8 mouse cellular contexts compared by ENCODE assay signal in the genomic region with DNA sequence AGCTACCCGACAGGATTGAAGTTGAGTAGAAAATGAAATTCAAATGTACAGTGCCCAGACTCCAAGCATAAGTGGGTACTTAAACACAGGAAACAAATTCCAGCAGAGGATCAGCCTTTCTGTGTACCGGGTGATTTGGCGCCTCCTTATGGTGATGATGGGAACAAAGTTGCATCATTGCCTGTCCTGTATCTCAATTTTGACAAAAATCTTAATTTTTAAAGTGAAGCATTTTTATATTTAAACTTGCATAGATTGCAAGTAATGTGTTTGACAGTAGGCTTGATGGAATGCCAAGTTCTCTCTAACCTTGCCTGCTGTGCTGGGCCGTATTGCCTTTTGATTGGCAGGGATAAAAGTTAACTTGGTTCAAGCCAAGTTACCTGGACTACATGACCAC. TPM values are rescaled to one million over a fixed set of nuclear protein-coding genes. Genes with fewer than 3 reads are reported as not detected.
DNase-seq lines count a peak whose midpoint lies in the region; ATAC-seq and TF ChIP-seq lines count a peak whose summit lies in the region.

No protein-coding gene starts in this region.

- TF ChIP-seq POLR2A in testis, adult 2 months (IDR thresholded peaks at IDR 0.05; ENCODE audit: control insufficient read depth, low read depth, low read length), result no peak

- no peaks in the 10 kb centered on the region for H3K27me3 ChIP-seq in testis, adult 2 months (ENCODE audit: control insufficient read depth, insufficient read depth, low read length)
- no peaks in the 10 kb centered on the region for H3K27me3 ChIP-seq in embryonic facial prominence, embryonic 10.5 days (replicated peaks; ENCODE audit: low read depth, poor library complexity, severe bottlenecking)
- no peaks in the 10 kb centered on the region for H3K27me3 ChIP-seq in hindbrain, embryonic 16.5 days (replicated peaks; ENCODE audit: control insufficient read depth, insufficient read depth, low read length)
- H3K27me3 ChIP-seq in liver, embryonic 13.5 days, result no peaks in the 10 kb centered on the region
- no peaks in the 10 kb centered on the region for H3K27me3 ChIP-seq in neural tube, embryonic 13.5 days

- H3K9me3 ChIP-seq in embryonic facial prominence, embryonic 10.5 days, result no peaks in the 10 kb centered on the region
- H3K9me3 ChIP-seq in hindbrain, embryonic 16.5 days (ENCODE audit: control insufficient read depth, low read length), result no peaks in the 10 kb centered on the region
- H3K9me3 ChIP-seq in liver, embryonic 13.5 days (replicated peaks), result no peaks in the 10 kb centered on the region
- H3K9me3 ChIP-seq in neural tube, embryonic 13.5 days, result no peaks in the 10 kb centered on the region

- DNase-seq in testis, postnatal 14 days (ENCODE audit: low spot score), result no peak
- peak; percentile 54 for DNase-seq in embryonic facial prominence, embryonic 10.5 days (ENCODE audit: low spot score)
- DNase-seq in liver, embryonic 13.5 days, result peak; percentile 49
- no peak for DNase-seq in ovary, adult 18-20 months (ENCODE audit: low spot score)
- no peak for DNase-seq in left cerebral cortex, postnatal 25 days (ENCODE audit: low spot score in 2 of 2)

- peaks cover 4% of the 10 kb centered on the region for H3K4me1 ChIP-seq in testis, adult 2 months (ENCODE audit: control insufficient read depth, insufficient read depth, low read length)
- peaks cover 46% of the 10 kb centered on the region for H3K4me1 ChIP-seq in embryonic facial prominence, embryonic 10.5 days
- H3K4me1 ChIP-seq in hindbrain, embryonic 16.5 days (ENCODE audit: control insufficient read depth, insufficient read depth, low read depth, low read length), result peaks cover 24% of the 10 kb centered on the region
- peaks cover 41% of the 10 kb centered on the region for H3K4me1 ChIP-seq in liver, embryonic 13.5 days (replicated peaks)
- peaks cover 36% of the 10 kb centered on the region for H3K4me1 ChIP-seq in neural tube, embryonic 13.5 days (replicated peaks)

- intact Hi-C loops in left cerebral cortex, postnatal 25 days (cut with DNase I), result no loop called here

- no peak for TF ChIP-seq CTCF in testis, adult 2 months (IDR thresholded peaks at IDR 0.05; ENCODE audit: control insufficient read depth, insufficient read depth, insufficient replicate concordance, low read depth, low read length)

- peak overlapping the region; percentile 78 for H3K4me2 ChIP-seq in hindbrain, embryonic 16.5 days (ENCODE audit: low read length)
- H3K4me2 ChIP-seq in liver, embryonic 13.5 days, result peak overlapping the region; percentile 85
- H3K4me2 ChIP-seq in neural tube, embryonic 13.5 days, result peak overlapping the region; percentile 57

- WGBS in embryonic facial prominence, embryonic 10.5 days, result 25% methylated on average over 4 of the region's 4 CpGs
- WGBS in hindbrain, embryonic 16.5 days, result 24% methylated on average over 4 of the region's 4 CpGs
- 25% methylated on average over 4 of the region's 4 CpGs for WGBS in liver, embryonic 13.5 days (ENCODE audit: insufficient replicate concordance)
- WGBS in neural tube, embryonic 13.5 days, result 27% methylated on average over 4 of the region's 4 CpGs

- H3K36me3 ChIP-seq in testis, adult 2 months (ENCODE audit: control insufficient read depth, insufficient read depth, low read length), result no peaks in the 10 kb centered on the region
- peaks cover 49% of the 10 kb centered on the region for H3K36me3 ChIP-seq in embryonic facial prominence, embryonic 10.5 days (replicated peaks)
- H3K36me3 ChIP-seq in hindbrain, embryonic 16.5 days (ENCODE audit: control insufficient read depth, insufficient read depth, low read length), result peaks cover 13% of the 10 kb centered on the region; the same call in 1 of the 2 replicates
- H3K36me3 ChIP-seq in liver, embryonic 13.5 days, result peaks cover 51% of the 10 kb centered on the region
- peaks cover 45% of the 10 kb centered on the region for H3K36me3 ChIP-seq in neural tube, embryonic 13.5 days

- peak overlapping the region; percentile 50; the same call in 1 of the 2 replicates for H3K4me3 ChIP-seq in testis, adult 2 months (ENCODE audit: control insufficient read depth, low read depth, low read length)
- peak overlapping the region; percentile 78 for H3K4me3 ChIP-seq in embryonic facial prominence, embryonic 10.5 days
- H3K4me3 ChIP-seq in hindbrain, embryonic 16.5 days (ENCODE audit: low read length), result peak overlapping the region; percentile 78
- peak overlapping the region; percentile 81 for H3K4me3 ChIP-seq in liver, embryonic 13.5 days (replicated peaks)
- H3K4me3 ChIP-seq in neural tube, embryonic 13.5 days, result peak overlapping the region; percentile 71

- H3K9ac ChIP-seq in hindbrain, embryonic 16.5 days (ENCODE audit: low read depth, low read length), result no peak overlapping the region; the same call in 1 of the 2 replicates
- peak overlapping the region; percentile 71 for H3K9ac ChIP-seq in liver, embryonic 13.5 days
- H3K9ac ChIP-seq in neural tube, embryonic 13.5 days, result no peak overlapping the region

- H3K27ac ChIP-seq in testis, adult 2 months (ENCODE audit: control insufficient read depth, insufficient read depth, low read depth, low read length), result no peak overlapping the region
- H3K27ac ChIP-seq in embryonic facial prominence, embryonic 10.5 days (replicated peaks), result peak overlapping the region; percentile 98
- H3K27ac ChIP-seq in hindbrain, embryonic 16.5 days (ENCODE audit: low read depth, low read length), result peak overlapping the region; percentile 99
- H3K27ac ChIP-seq in liver, embryonic 13.5 days, result peak overlapping the region; percentile 93
- peak overlapping the region; percentile 98; the same call in 1 of the 2 replicates for H3K27ac ChIP-seq in neural tube, embryonic 13.5 days (replicated peaks)

- no peak for ATAC-seq in hindbrain, embryonic 16.5 days
- no peak for ATAC-seq in liver, embryonic 13.5 days (ENCODE audit: low read depth)
- no peak for ATAC-seq in neural tube, embryonic 13.5 days (ENCODE audit: low read depth)

RNA-seq across cellular contexts. Expression of a gene that starts 1.2 kb away (rescaled TPM):
- polyA plus RNA-seq in testis, adult 2 months (2012; rRNA removed), result 8.1 and 9.5 TPM in 2 replicates
- 9.2 and 10.4 TPM in 2 replicates for polyA plus RNA-seq in embryonic facial prominence, embryonic 10.5 days (2016; fragmentation: Nextera tagmentation; extraction: Ambion mirVana)
- 6.3 and 7.9 TPM in 2 replicates for polyA plus RNA-seq in hindbrain, embryonic 16.5 days (2015; fragmentation: Nextera tagmentation; extraction: Ambion mirVana)
- polyA plus RNA-seq in liver, embryonic 13.5 days (2015; fragmentation: Nextera tagmentation; extraction: Ambion mirVana), result 1.9 and 2.8 TPM in 2 replicates
- 9.4 and 9.8 TPM in 2 replicates for polyA plus RNA-seq in neural tube, embryonic 13.5 days (2015; fragmentation: Nextera tagmentation; extraction: Ambion mirVana)
- 1 to 10 TPM; 3.3 to 3.9 TPM for total RNA-seq in left cerebral cortex, postnatal 25 days (2021)

RNA-seq across cellular contexts. Expression of a gene that starts 1.8 kb away (rescaled TPM):
- polyA plus RNA-seq in testis, adult 2 months (2012; rRNA removed), result 11.4 and 12.1 TPM in 2 replicates
- 17.5 and 19.1 TPM in 2 replicates for polyA plus RNA-seq in embryonic facial prominence, embryonic 10.5 days (2016; fragmentation: Nextera tagmentation; extraction: Ambion mirVana)
- 12.0 and 14.1 TPM in 2 replicates for polyA plus RNA-seq in hindbrain, embryonic 16.5 days (2015; fragmentation: Nextera tagmentation; extraction: Ambion mirVana)
- polyA plus RNA-seq in liver, embryonic 13.5 days (2015; fragmentation: Nextera tagmentation; extraction: Ambion mirVana), result 8.3 and 8.4 TPM in 2 replicates
- polyA plus RNA-seq in neural tube, embryonic 13.5 days (2015; fragmentation: Nextera tagmentation; extraction: Ambion mirVana), result 12.7 and 14.6 TPM in 2 replicates
- total RNA-seq in left cerebral cortex, postnatal 25 days (2021), result 10 to 100 TPM; 13.0 to 13.4 TPM

RNA-seq across cellular contexts. Expression of a gene that starts 7.6 kb away (rescaled TPM):
- polyA plus RNA-seq in testis, adult 2 months (2012; rRNA removed), result 3.7 and 5.2 TPM in 2 replicates
- 23.6 and 25.3 TPM in 2 replicates for polyA plus RNA-seq in embryonic facial prominence, embryonic 10.5 days (2016; fragmentation: Nextera tagmentation; extraction: Ambion mirVana)
- polyA plus RNA-seq in hindbrain, embryonic 16.5 days (2015; fragmentation: Nextera tagmentation; extraction: Ambion mirVana), result 27.8 and 34.6 TPM in 2 replicates
- 14.3 and 17.8 TPM in 2 replicates for polyA plus RNA-seq in liver, embryonic 13.5 days (2015; fragmentation: Nextera tagmentation; extraction: Ambion mirVana)
- 33.4 and 37.0 TPM in 2 replicates for polyA plus RNA-seq in neural tube, embryonic 13.5 days (2015; fragmentation: Nextera tagmentation; extraction: Ambion mirVana)
- total RNA-seq in left cerebral cortex, postnatal 25 days (2021), result 10 to 100 TPM; 18.6 to 22.6 TPM

RNA-seq across cellular contexts. Expression of a gene that starts 26.5 kb away (rescaled TPM):
- polyA plus RNA-seq in testis, adult 2 months (2012; rRNA removed), result 1.2 and 2.0 TPM in 2 replicates
- polyA plus RNA-seq in embryonic facial prominence, embryonic 10.5 days (2016; fragmentation: Nextera tagmentation; extraction: Ambion mirVana), result 0.10 and 0.28 TPM in 2 replicates
- polyA plus RNA-seq in hindbrain, embryonic 16.5 days (2015; fragmentation: Nextera tagmentation; extraction: Ambion mirVana), result 0.15 TPM in 1 of 2 replicates, not detected in the other
- 1.6 and 2.4 TPM in 2 replicates for polyA plus RNA-seq in liver, embryonic 13.5 days (2015; fragmentation: Nextera tagmentation; extraction: Ambion mirVana)
- polyA plus RNA-seq in neural tube, embryonic 13.5 days (2015; fragmentation: Nextera tagmentation; extraction: Ambion mirVana), result not detected in 2 replicates
- not detected for total RNA-seq in left cerebral cortex, postnatal 25 days (2021)

RNA-seq across cellular contexts. Expression of a gene that starts 32.8 kb away (rescaled TPM):
- 0.35 and 0.52 TPM in 2 replicates for polyA plus RNA-seq in testis, adult 2 months (2012; rRNA removed)
- 0.39 TPM in 1 of 2 replicates, not detected in the other for polyA plus RNA-seq in embryonic facial prominence, embryonic 10.5 days (2016; fragmentation: Nextera tagmentation; extraction: Ambion mirVana)
- 0.33 and 4.0 TPM in 2 replicates for polyA plus RNA-seq in hindbrain, embryonic 16.5 days (2015; fragmentation: Nextera tagmentation; extraction: Ambion mirVana)
- 2.3 and 2.7 TPM in 2 replicates for polyA plus RNA-seq in liver, embryonic 13.5 days (2015; fragmentation: Nextera tagmentation; extraction: Ambion mirVana)
- 2.1 and 3.8 TPM in 2 replicates for polyA plus RNA-seq in neural tube, embryonic 13.5 days (2015; fragmentation: Nextera tagmentation; extraction: Ambion mirVana)
- total RNA-seq in left cerebral cortex, postnatal 25 days (2021), result 10 to 100 TPM in 1 of 2 experiments, 1 to 10 TPM in 1; 8.2 to 11.2 TPM

Comparison
In these comparisons a context has a peak if more than half of its experiments do, and no peak if none do; other contexts are left out.
1. DNase-seq: peak in embryonic facial prominence, embryonic 10.5 days (single experiment) and liver, embryonic 13.5 days (single experiment); none in testis, postnatal 14 days (single experiment), ovary, adult 18-20 months (single experiment) and left cerebral cortex, postnatal 25 days (0 of 2).
2. Peak in every context shown above with its lines, with median percentiles within 50 percentile points of each other: H3K4me3 ChIP-seq and H3K4me2 ChIP-seq.